Mouse (Mus musculus) left cerebral cortex, postnatal 14 days (tissue): ENCODE data around the gene E430018J23Rik. TPM values are rescaled to one million over a fixed set of nuclear protein-coding genes. Genes with fewer than 3 reads are reported as not detected.
"Not testable (repeated sequence)": the region's sequence is repeated elsewhere in the genome, so short reads cannot be mapped to it uniquely, and the experiment has no call there.

Experiments
- DNase-seq, 2 experiments: peaks; one replicate each; pipeline ENCODE4 v3.0.0; 2021 to 2022; ENCODE audit warnings: low spot score in 2 of 2, mixed read lengths in 1 of 2
- intact Hi-C: fragments of 180-260 bp; cut with DNase I; formaldehyde crosslinking; loops from one replicate; pipeline ENCODE4 v1.15.1; 2025
- total RNA-seq, 2 experiments: library from RNA; stranded (reverse); gene quantifications; 2 replicates each; pipeline ENCODE4 v1.2.3; 2021

E430018J23Rik gene
- total RNA-seq, 2 experiments from 2014 or later = 6.2 to 6.8 TPM

DNA sequence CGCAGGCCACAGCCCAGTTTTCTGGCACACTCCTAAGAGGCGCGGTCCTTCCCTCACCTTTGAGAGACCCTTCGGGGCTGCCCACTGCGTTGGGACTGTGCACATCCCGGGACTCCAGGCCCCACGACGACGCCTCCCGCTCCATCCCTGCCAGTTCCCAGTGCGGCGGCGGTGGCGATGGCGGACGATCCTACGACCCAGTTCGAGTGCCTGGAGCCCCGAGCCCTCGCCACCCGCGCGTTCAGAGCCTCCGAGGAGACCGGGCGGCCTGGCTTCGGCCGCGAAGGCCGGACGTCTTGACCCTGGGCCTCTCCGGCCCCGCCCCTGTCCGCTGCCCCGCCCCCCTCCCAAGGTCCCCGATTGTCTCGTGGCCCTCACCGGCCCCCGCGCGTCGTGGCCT is 48.3 kb downstream of the E430018J23Rik start:
- DNase-seq = peak in 1 of 2 experiments; percentile 29
- intact Hi-C loops = no loop called here

GRCm38 (mm10) chr7:127344371-127344770 is 49.1 kb downstream of the E430018J23Rik start:
- DNase-seq = no peak
- intact Hi-C loops = no loop called here

DNA sequence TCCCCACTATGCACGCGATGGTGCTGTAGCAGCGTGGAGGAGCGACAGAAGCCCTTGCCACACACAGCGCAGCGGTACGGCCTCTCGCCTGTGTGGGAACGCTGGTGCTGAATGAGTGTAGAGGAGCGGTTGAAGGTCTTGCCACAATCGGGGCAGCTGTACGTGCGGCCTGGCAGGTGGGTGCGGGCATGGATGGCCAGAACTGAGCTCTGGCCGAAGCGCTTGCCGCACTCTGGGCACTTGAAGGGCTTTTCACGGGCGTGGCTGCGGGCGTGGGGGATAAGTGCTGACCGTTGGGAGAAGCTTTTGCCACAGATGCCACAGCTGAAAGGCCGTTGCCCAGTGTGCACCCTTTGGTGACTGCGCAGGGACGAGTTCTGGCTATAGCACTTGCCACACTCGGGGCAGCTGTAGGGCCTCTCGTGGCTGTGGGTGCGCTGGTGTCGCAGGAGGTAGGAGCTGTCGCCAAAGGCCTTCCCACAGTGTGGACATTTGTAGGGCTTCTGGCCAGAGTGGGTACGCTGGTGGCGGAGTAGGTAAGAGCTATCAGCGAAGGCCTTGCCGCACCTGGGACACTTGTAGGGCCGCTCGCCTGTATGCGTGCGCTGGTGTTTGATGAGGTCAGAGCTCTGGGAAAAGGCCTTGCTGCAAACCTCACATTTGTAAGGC is 49.9 kb downstream of the E430018J23Rik start:
- DNase-seq = no peak
- intact Hi-C loops = no loop called here

DNA sequence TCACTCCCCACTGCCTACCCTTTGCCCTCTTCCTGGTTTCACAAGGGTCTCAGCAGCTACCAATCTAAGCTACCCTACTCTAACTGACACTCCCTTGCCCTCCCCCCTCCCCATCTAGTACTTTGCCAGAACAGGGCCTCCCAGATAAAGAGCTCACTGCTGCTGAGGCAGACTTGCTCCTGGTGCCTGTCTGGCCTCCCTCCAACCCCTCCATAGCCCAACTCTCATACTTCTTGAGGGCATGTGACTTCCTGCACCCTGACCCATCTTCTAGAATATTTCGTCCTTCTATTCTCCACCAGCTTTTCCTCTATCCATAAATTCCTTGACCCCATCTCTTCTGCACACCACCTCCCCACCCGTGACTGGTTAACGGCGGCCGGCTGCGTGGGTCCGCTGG is 50.5 kb downstream of the E430018J23Rik start:
- no peak for DNase-seq
- intact Hi-C loops = no loop called here

GRCm38 (mm10) chr7:127342332-127342731 is 51.1 kb downstream of the E430018J23Rik start:
- intact Hi-C loops = no loop called here
- peak in 1 of 2 experiments; percentile 59 for DNase-seq

- DNase-seq, intact Hi-C loops: not testable (repeated sequence)
These were observed 51.6 kb downstream of the E430018J23Rik start for GRCm38 (mm10) chr7:127341861-127342260.

DNA sequence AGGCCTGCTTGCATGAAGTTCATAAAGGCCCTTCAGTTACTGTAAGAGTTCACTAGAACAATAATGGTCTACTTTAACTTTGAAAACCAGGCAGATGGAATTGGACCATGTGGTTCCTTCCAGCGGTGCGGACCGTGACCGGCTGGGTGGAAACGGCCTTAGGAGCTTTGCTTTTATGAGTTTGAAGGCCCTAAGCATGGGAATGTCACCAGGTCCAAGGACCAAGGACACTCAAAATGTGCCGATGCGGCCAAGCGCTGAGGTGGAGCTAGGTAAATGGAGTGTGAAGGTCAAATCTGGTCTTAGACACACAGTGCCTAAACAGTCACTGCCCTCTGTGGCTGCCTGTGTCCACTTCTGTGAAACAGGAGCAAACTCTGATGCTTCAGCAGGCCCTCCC is 52.1 kb downstream of the E430018J23Rik start:
- intact Hi-C loops = no loop called here
- no peak for DNase-seq

Other genes with a start within 250 kb of the E430018J23Rik start
- gene Cd2bp2, start 197.6 kb downstream of the E430018J23Rik start, total RNA-seq = 10 to 100 TPM; 73.9 to 84.5 TPM
- 10 to 100 TPM; 82.8 to 83.9 TPM for gene Tbc1d10b, start 185.2 kb downstream of the E430018J23Rik start, total RNA-seq
- 1 to 10 TPM; 1.7 to 4.2 TPM for gene Mylpf, start 184.7 kb downstream of the E430018J23Rik start, total RNA-seq
- 10 to 100 TPM; 17.7 to 19.2 TPM for gene Zfp553, start 160.6 kb downstream of the E430018J23Rik start, total RNA-seq
- gene Sept1, start 160.5 kb downstream of the E430018J23Rik start, total RNA-seq = 1 to 10 TPM; 5.9 to 6.3 TPM
- 10 to 100 TPM; 62.0 to 63.9 TPM for gene Zfp771, start 149.4 kb downstream of the E430018J23Rik start, total RNA-seq
- 10 to 100 TPM; 32.1 to 38.3 TPM for gene Dctpp1, start 132.9 kb downstream of the E430018J23Rik start, total RNA-seq
- 10 to 100 TPM; 45.9 to 50.3 TPM for gene Sephs2, start 119.6 kb downstream of the E430018J23Rik start, total RNA-seq
- under 1 TPM; 0.59 to 0.72 TPM for gene Itgal, start 97.4 kb downstream of the E430018J23Rik start, total RNA-seq
- gene Zfp768, start 48.0 kb downstream of the E430018J23Rik start, total RNA-seq = 10 to 100 TPM; 10.9 to 13.0 TPM
- gene Zfp747, start 17.6 kb downstream of the E430018J23Rik start, total RNA-seq = 1 to 10 TPM; 5.4 to 7.8 TPM
- 1 to 10 TPM; 2.7 to 2.8 TPM for gene 9130019O22Rik, start 6.5 kb downstream of the E430018J23Rik start, total RNA-seq
- 1 to 10 TPM; 2.9 to 4.1 TPM for gene Zfp764, start 13.2 kb upstream of the E430018J23Rik start, total RNA-seq
- 10 to 100 TPM; 11.4 to 11.7 TPM for gene Zfp688, start 28.4 kb upstream of the E430018J23Rik start, total RNA-seq
- gene Zfp689, start 55.5 kb upstream of the E430018J23Rik start, total RNA-seq = 1 to 10 TPM; 5.4 to 7.9 TPM
- gene Prr14, start 66.0 kb upstream of the E430018J23Rik start, total RNA-seq = 10 to 100 TPM; 27.2 to 32.5 TPM
- 10 to 100 TPM; 52.9 to 66.0 TPM for gene Fbrs, start 85.6 kb upstream of the E430018J23Rik start, total RNA-seq
- 100 to 1,000 TPM; 112 to 114 TPM for gene Srcap, start 118.4 kb upstream of the E430018J23Rik start, total RNA-seq
- 10 to 100 TPM in 1 of 2 experiments, 1 to 10 TPM in 1; 10.0 to 14.0 TPM for gene Gm42715, start 126.0 kb upstream of the E430018J23Rik start, total RNA-seq
- gene Tmem265, start 167.8 kb upstream of the E430018J23Rik start, total RNA-seq = 1 to 10 TPM; 2.3 to 3.2 TPM
- gene Phkg2, start 179.7 kb upstream of the E430018J23Rik start, total RNA-seq = 10 to 100 TPM; 71.5 to 75.9 TPM
- gene Ccdc189, start 195.0 kb upstream of the E430018J23Rik start, total RNA-seq = 10 to 100 TPM in 1 of 2 experiments, 1 to 10 TPM in 1; 9.5 to 11.3 TPM
- 10 to 100 TPM; 69.5 to 74.7 TPM for gene Rnf40, start 195.1 kb upstream of the E430018J23Rik start, total RNA-seq
- gene Zfp629, start 222.2 kb upstream of the E430018J23Rik start, total RNA-seq = 10 to 100 TPM; 24.1 to 25.7 TPM